Mouse (Mus musculus) adrenal gland, postnatal 36 days (tissue): ENCODE data around the gene Fam173b. TPM values are rescaled to one million over a fixed set of nuclear protein-coding genes. Genes with fewer than 3 reads are reported as not detected.

Source experiments
- DNase-seq, 2 experiments: peaks; one replicate each; pipeline ENCODE4 v3.0.0; 2021; ENCODE audit warnings: mixed read lengths in 1 of 2
- total RNA-seq, 2 experiments: library from RNA; stranded (reverse); gene quantifications; 2 replicates each; pipeline ENCODE4 v1.2.3; 2021

The Fam173b gene
- total RNA-seq, 2 experiments from 2014 or later: 22.4 to 25.2 TPM

DNA sequence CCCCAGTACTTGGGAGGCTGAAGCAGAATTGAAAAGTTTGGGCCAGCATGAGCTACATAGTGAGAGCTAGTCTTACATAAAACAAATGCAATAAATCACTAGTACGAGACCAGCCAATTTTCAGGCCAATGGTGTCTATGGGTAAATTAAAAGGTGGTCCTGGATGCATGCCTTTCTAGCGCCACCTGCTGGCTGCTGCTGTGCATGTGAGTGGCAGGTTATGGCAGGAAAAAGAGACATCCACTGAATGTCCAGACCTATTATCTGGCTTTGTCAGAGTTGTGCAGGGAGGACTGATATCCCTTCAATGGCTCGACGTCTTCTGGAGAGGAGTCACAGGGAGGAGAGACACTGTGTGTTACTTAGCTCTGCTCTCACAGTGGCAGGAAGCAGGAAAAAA, 15.1 kb upstream of the Fam173b start:
- DNase-seq: peak; percentile 90 to 92

DNA sequence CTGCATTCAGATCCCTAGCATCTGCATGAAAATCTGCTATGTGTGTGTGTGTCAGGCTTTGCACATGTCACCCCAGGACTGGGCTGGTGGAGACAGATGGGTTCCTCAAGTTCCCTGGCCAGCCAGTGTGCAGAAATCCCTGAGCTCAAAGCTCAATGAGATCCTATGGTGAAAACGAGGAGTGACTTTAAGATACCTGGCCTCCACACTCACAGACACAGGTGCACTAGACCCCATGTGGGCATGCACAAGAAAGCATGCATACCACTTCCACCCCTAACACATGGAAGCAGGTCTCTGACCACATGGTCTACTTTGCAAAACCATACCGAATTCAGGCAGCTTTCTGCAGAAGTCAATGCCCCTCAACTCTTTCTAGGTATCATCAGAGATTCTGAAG, 13.9 kb upstream of the Fam173b start:
- DNase-seq: no peak

DNA sequence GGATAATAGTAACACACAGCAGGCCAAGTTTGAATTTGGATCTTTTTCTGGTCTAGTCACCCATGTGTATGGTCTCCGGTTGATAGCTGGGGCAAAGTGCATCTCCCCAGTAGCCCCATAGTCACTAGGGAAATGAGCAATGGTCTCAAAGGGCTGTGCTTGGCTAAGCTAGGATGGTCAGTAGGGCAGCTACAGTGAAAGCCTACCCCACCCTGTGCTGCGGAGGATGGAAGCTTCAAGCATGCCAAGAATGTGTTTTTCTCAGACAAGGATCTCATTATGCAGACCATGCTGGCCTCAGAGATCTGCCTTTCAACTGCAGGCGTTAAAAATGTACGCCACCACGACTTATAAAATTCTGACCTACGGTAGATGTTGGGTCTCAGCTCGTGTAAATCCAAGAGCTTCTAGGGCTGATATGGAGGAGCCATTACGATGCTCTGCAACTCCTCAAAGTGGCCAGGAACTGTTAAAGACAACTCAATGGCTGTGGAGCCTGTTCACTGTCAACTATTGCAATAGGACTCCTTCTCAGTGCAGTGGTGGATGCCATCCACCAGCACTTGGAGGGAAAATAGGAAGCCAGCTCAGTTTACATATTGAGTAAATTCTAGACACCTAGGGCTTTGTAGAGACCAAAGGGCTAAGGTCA, 12.5 kb upstream of the Fam173b start:
- no peak for DNase-seq

DNA sequence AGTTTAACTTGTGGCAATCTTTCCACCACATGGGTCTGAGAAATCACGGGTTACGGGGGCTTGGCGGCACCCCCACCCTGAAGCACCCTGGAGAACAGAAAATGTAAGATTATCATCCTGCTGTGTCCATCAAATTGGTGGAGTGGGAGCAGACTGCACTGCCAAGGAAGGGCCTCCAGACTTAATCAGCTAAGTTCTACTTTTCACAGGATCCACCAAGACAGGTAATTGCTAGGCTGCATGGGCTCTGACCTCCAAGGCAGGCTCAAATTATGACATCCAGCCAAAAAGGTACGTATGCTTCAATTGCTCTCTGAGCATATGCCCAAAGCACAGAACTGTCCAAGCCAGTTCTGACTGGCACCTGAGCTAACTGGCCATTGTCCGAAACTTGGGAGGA, 11.5 kb upstream of the Fam173b start:
- no peak for DNase-seq

DNA sequence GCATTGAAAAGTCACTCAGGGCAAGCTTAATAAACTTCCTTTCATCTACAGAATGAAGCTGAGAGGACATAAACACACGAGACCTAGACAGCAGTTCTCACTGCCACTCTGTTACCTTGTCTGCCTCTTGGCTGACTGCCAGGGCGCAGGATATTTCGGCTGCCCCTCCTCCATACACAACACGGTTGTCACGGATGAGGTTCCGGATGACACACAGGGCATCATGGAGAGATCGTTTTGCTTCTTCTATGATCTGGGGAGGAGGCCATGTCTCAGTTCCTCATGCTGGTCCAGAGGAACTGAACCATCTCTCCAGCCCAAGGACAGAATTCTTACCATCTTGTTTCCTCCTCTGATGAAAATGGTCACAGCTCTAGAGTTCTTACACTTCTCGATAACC, 9.1 kb upstream of the Fam173b start:
- DNase-seq: no peak

DNA sequence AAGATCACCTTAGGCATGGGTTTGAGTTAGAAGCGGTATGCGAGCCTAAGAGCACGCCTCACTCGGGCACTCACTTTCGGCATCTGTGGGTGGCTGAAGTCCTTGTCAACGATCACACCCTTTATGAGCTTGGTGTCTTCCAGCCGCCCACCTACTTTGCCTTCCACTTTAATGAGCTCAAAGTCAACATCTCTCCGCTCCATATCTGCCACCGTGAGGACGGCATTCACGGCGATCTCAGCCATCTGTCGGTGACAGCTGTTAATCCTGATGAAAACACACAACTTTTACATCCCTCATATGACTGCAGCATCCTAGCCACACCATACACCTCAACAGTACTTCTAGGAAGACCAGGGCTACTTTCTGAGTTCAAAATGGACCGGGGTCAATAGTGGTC, 7.4 kb upstream of the Fam173b start:
- DNase-seq: no peak

DNA sequence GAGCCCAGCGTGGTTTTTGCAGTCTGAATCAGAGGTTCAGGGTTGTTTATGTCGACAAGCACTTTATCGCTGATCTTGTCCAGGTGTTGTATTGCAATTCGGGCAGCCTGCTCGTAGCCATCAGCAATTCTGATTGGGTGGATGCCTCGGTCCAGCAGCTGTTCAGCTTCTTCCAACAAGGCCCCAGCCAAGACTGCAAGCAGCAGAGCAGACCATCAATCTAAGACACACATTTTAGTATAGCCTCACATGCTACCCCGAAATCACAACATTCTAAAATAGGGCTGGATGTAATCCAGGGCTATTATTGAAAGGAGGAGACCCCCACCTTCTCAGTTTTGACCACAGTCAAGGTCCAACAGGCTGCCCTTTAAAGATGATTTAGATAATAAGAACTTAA, 6.0 kb upstream of the Fam173b start:
- DNase-seq: no peak

DNA sequence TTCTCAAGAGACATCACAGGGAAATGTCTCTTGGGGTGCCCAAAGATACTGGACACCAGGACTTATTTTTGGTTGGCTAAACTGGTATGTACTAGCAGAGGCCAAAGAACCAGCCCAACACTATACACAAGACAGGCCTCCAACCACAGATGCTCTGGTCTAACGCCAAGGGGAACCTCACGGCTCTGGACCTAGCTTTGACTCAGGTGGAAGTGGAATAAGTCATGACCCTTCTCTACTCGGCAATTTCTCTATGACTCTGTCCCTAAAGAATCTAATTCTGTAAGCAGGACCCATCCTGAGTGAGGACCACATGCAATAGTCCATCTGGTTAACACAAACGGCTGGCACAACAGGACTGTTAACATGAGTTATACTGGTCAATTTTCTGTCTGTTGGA, 1.8 kb upstream of the Fam173b start:
- DNase-seq: no peak

DNA sequence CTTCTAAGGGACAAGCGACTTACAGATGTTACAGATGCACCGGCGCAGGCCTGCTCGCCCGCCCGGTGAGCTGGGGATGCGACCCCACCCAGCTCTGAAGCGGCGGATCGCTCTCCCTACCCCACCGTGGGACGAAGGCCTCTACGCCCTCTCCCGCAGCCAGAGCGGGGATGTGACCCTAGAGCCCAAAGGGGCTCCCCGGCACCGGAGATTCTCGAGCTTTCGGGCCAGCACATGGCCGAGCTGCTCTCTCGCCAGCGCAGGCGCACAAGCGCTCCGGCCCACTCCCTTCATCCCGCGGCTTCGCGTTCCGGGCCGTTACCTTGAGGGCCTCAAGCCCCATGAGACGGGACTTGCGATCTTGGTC, 390 bp upstream of the Fam173b start:
- DNase-seq: no peak

DNA sequence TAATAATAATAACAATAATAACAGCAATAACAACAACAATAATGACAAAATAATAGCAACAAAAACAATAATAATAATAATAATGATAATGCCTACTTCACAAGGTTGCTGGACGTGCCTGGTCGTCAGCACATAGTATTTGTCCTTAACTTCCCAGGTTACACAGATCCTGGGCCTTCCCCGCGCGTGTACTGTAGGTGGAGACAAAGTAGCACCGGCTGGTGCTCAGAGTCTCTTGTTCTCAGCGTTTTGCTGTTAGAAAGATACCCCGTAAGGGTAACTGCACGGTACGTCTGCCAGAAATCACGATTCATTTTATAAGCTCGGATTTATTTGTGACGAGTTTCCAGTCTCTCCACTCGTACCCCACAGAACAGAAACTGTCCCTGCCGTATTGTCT, 774 bp downstream of the Fam173b start:
- peak; percentile 52 to 58 for DNase-seq

DNA sequence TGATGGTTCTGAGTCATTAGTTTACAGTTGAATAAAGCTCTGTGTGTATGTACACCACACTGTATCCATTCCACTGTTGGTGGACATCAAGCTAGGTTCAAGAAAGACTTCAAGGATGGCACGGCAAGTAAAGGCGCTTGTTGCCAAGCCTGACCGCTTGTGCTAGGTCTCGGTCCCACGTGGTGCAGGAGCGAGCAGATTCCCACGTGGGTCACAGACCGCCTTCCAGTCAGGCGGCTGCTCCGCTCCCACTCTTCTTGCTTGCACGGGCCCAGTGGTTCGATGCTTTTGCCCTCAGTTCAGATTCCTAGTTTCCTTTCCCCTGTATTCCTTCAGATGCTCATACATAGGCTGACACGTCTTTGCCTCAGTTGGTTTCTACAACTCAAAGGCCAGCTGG, 1.5 kb downstream of the Fam173b start:
- DNase-seq: no peak

DNA sequence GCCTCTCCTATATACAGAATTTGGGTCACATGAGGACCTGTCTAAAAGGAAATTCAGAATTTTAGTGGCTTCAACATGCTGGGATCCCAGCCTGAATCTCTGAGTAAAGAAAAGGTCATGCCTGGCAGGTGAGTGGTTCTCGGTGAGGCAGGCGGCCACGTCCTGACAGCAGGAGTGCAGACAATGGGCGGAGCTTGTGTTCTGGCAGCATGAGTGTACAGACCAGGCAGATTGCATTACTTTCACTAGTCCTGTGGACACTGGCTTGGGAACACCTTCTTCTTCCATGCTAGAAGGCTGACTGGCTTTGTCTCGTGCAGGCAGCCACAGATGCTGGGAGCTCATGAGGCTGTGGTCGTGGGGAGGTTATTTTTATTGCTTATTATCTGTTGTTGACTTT, 5.2 kb downstream of the Fam173b start:
- DNase-seq: peak in 1 of 2 experiments; percentile 49

DNA sequence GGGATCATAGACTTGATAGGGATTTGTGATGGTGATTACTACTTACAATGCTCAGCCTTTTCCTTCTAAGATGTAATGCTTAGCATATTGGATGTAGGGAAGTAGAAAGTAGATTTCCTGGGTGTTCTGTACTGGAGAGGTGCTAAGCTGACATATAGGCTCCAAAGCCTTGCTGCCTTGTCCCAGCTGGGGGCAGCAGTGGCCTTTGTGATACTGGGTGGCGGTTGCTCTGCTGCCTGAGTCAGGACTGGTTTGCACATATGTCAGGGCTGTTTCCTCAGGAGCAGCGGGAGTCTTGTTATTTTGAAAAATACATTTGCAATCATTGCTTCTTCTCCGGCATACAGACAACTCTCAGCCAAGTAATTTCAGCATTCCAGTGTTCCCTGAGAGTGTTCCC, 9.4 kb downstream of the Fam173b start:
- peak; percentile 77 to 78 for DNase-seq

DNA sequence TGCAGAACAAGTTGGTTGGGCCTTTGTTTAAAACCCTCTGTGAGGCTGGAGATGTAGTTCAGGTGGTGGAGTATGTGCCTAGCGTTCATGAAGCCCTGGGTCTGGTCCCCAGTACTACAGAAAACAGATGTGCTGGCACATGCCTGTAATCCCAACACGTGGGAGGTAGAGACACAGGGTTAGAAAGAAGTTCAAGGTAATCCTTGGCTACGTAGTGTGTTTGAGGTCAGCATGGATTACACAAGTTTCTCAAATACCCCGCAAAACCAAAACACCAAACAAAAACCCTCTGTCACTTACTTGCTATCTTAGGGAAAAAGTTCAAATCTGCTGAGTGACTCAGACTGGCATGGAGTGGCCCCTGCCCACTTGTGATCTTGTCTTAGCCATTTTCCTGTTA, 10.3 kb downstream of the Fam173b start:
- DNase-seq: no peak

DNA sequence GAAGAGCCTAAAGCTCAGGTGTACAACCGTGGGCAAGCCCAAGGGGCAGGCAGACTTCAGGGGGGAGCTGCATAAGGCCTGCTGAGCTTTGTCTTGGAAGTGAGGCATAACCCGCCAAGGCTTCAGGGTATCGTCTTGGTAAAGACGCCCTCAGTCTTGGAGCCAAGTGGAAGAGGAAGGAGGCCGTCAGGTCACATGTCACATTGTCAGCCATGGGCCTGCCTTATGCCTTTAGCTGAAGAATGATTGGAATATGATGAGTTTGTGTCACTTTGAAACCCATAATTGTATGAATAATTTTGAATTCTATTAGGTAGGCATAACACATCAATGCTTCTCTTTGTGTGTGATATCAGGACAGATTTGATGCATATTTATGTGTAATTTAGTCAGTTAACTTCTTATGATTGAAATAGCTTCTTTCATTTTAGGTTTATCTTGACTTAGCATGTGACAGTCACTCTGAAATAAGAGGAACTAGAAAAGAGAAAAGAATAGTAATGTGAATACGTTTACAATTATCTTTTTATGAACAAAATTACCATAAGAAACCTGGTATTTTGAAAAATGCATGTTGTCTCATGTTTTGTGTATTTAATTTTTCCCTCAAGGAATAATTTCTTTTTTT, 12.3 kb downstream of the Fam173b start:
- DNase-seq: no peak

DNA sequence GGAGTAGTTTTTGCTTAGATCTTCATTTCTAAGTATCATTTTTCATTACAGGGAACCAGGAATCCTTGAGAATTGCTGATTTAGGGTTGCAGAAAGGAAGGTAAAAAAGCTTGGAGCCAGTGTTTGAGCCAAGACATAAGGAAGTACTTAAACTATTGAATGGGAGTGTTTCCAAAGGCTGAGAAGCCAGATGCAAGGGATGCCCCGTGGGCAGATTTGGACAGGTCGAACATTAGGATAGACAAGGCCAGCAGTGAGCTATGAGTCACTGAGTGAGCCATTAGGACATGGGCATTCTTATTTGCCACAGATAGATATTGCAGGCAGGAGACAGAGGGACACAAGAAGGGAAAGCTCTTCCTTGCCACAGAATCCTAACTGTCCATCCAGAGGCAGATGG, 13.0 kb downstream of the Fam173b start:
- no peak for DNase-seq

DNA sequence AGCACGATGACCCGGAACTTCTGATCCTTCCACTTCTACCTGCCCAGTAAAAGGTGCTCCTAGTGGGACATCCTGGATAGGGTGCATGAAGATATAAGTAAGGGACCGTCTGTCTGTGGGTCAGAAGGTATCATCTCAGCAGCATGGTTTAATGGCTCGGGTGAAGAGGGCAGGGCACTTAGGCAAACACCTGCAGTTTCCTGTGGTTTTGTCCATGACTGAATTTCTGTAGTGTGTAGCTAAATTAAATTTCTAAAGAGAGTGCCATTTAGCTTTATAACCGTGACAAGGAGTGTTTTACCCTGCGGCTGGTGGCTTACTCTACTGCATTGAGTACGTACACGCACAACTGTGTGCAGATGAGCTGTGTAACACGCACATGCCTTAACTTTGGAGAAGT, 15.6 kb downstream of the Fam173b start:
- no peak for DNase-seq

DNA sequence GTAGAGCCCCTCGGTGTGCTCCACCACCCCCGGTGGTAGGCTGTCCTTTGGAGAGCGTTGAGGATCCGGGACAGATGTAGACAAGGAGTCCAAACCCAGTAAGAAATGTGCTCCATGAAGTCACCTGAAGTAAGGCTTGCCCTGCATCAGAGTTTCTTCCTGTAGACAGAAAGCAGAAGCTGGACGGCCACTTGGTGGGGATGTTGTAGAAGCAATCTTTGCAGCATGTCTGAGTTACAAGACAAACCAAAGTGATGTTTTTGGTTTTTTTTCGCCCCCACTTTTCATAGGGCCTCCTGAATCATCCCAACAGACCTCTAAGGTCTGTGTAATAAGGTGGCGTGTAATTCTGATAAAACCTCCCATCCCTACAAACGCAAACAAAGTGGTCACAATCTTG, 17.9 kb downstream of the Fam173b start:
- peak in 1 of 2 experiments; percentile 34 for DNase-seq

DNA sequence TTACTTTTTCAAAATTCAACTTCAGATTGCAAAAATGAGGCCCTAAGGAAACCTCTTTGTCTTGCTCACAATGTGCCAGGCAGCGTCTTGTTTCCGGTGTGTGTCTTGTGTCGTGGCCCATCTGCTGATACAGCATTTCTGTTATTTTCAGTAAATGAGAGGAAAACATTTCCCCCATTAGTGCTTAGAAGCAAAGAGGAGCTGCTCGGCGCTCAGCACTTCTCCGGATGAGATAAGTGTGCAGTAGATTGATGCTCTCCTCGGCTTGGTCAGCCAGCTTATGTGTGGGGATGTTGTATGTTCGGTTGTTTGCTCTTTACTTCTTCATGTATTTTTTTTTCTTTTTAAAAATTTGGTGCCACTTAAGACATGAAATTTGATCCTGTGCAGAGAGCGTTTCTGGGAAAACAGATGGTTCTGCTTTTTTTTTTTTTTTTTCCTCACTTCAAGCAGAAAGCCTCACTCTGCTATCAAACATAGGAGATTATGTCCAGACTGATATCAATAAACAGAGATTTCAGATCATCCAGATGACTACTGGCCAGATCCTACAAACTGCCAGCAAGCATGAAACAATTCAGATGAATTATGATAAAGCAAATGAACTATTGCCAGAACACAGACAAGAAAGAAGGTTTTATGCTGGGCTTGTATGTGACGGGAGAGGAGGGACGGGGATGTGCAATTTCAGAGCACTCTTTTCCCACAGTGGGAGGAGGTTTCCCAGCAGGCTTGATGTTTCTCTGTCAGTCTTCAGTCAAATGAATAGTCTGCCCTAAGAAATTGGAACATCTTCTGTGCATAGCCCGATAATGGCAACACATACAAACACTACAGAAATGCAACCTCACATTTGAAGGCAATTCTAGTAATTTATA, 25.9 kb downstream of the Fam173b start:
- DNase-seq: no peak

DNA sequence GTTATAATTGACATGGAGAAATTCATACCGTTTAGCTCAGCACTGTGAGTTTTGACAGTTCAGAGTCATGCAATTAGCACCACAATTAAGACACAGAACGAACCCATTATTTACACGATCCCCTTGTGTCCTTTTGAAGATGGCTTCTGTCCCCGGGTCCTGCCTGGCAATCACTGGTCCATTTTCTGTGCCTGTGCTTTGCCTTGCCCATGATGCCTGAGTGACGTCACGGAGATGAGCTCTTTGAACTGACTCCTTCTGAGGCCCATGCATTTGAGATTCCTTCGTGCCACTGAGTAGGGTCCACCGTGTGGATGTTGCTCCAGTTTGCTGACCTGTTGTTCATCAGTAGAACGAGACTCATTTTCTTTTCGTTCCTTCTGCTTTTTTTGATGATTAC, 26.5 kb downstream of the Fam173b start:
- no peak for DNase-seq

DNA sequence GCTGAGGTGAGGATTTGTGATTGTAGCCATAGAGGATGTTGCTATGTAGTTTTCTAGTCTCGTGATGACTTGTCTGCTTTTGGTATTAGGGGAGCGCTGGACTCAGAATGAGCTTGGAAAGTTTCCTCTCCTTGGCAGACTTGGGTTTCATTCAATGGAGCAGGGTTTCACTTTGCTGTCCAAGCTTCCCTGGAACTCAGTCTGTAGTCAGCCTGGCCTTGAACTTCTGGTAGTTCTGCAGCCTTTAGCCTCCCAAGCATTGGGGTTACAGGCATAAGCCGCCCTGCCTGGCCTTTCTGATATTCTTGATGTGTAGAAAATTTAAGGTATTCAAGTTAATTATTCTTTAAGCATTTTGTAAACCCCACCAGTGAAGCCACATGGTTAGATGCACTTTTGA, 27.9 kb downstream of the Fam173b start:
- DNase-seq: peak; percentile 10 to 29

DNA sequence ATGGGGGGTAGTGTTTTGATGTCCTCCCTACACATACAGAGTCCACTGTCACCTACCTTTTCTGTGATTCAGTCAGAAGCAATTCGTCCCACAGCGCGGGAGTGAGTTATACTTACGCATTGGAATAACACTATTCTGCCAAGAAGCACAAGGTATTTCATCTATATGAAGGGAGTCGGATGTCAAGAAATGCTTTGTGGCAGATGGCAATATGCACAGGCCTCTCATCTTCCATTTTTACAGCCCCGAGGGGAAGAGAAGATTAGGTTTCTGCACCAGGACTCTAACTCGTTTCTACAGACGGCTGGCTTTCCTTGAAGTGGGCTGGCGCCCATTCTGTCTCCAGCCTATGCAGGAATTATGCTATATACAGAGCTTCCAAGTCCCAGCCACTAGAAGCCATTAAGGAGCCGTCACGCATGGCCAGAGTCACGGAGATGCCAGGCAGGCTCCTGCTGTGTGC, 29.8 kb downstream of the Fam173b start:
- DNase-seq: no peak

DNA sequence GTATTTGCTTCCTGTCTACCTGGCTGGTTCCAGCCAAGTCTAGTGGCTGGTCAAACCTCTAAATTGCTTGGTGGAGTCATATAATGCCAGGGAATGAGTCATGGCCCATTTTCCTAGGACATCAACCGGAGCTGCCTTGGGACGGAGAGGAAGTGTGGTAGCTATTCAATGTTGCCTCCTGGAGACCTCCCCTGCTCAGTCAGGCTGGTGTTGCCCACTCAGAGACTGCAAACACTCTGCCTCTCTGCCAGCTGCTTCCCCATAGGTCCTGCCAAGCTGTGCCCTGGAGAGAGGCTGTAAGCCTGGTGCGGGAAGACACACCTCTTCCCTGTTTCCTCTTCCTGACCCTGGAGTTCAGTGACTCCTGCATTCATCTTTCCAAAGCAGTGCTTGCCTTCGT, 30.8 kb downstream of the Fam173b start:
- peak; percentile 25 to 30 for DNase-seq
